Mouse (Mus musculus) lung, embryonic 15.5 days (tissue): ENCODE results near the gene I0C0044D17Rik. TPM values are rescaled to one million over a fixed set of nuclear protein-coding genes. Genes with fewer than 3 reads are reported as not detected.

Source experiments
- ATAC-seq: fragments of 200-750 bp; cut with Nextera tagmentation; 2 replicates; pipeline ENCODE4 v1.8.0; 2017; ENCODE audit warnings: moderate number of reproducible peaks, borderline replicate concordance; ENCODE audit not compliant: low FRiP score, low TSS enrichment; ENCODE audit errors: extremely low read depth
- H3K27ac ChIP-seq: fragments of 300-500 bp; sonication (generic); 2 replicates; pipeline ENCODE4 v1.5.1; 2015; ENCODE audit warnings: moderate library complexity, mild to moderate bottlenecking, inconsistent platforms
- H3K27me3 ChIP-seq: fragments of 300-500 bp; sonication (generic); 2 replicates; pipeline ENCODE4 v1.6.1; 2015; ENCODE audit warnings: inconsistent platforms
- H3K36me3 ChIP-seq: fragments of 300-500 bp; sonication (generic); 2 replicates; pipeline ENCODE4 v1.6.1; 2015; ENCODE audit warnings: inconsistent platforms
- H3K4me1 ChIP-seq: fragments of 300-500 bp; sonication (generic); 2 replicates; pipeline ENCODE4 v1.6.1; 2015; ENCODE audit warnings: inconsistent platforms
- H3K4me2 ChIP-seq: fragments of 300-500 bp; sonication (generic); 2 replicates; pipeline ENCODE4 v1.6.1; 2015; ENCODE audit warnings: inconsistent platforms, mild to moderate bottlenecking, moderate library complexity
- H3K4me3 ChIP-seq: fragments of 300-500 bp; sonication (generic); 2 replicates; pipeline ENCODE4 v1.5.1; 2015; ENCODE audit warnings: mild to moderate bottlenecking, inconsistent platforms
- H3K9ac ChIP-seq: fragments of 300-500 bp; sonication (generic); 2 replicates; pipeline ENCODE4 v1.6.1; 2015; ENCODE audit warnings: inconsistent platforms
- H3K9me3 ChIP-seq: fragments of 300-500 bp; sonication (generic); 2 replicates; pipeline ENCODE4 v1.6.1; 2016; ENCODE audit warnings: inconsistent platforms
- WGBS: fragments of 180-500 bp; shearing (Covaris S2); methylation state at CpG from one replicate; pipeline ENCODE4 v1.1.7; 2015; 5-methylcytosine and 5-hydroxymethylcytosine counted together
- polyA plus RNA-seq: library from polyadenylated mRNA; unstranded; fragments of >200 nt; fragmentation: Nextera tagmentation; extraction: Ambion mirVana; gene quantifications from 2 replicates; pipeline ENCODE4 v1.2.1, GENCODE M21; 2015

Gene I0C0044D17Rik
- polyA plus RNA-seq, 1 experiment from 2014 or later: not detected

DNA sequence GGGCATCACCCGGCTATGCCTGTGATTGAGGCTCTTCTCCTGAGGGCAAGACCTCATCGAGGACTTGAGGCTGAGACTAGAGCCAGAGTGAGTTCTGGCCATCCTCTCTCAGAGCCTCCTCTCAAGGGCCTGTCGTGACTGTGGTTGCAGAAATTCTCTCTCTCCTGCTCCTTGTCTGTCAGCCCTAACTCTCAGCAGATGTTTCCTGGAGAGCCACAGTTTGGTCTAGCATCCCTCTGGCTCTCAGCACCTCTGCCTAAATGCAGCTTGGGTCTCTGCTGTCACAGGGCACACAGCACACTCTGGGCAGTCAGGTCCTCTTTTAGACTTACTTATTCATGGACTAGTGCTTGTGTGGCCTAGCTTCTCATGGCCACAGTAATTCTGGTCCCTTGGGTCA is 1.2 kb downstream of the I0C0044D17Rik start:
- no peaks in the 10 kb centered on the region for H3K27me3 ChIP-seq
- no peak for ATAC-seq
- H3K4me2 ChIP-seq: no peak overlapping the region

DNA sequence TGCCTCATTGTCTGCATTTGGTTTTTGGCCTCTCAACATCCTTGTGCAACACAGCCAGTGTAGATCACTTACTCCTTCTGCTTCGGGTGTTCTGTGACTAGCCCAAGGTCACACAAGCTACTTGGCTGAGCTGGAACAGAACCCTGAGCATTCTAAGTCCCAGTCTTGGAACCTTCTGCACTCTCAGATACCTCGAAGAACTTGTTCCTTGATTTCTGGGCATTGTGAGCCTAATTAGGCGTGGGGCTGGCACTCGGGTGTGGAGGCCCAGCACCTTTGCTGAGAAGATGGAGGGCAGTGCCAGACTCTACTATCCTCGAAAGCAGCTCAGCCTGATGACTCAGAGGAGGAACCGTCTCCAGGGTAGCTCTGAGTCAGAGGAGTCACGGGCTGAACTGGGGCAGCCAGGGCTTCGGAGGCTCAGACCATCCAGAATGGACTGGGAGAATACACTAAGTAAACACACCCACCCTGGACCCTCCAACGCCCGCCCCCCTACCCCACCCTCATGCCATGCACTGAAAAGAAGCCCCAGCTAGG is 4.4 kb downstream of the I0C0044D17Rik start:
- Histone ChIP-seq H3K27me3 (no peaks in the 10 kb centered on the region), H3K4me1 (peaks cover 45% of the 10 kb centered on the region), H3K36me3 (no peaks in the 10 kb centered on the region), H3K9ac (no peak overlapping the region), H3K27ac (no peak overlapping the region), H3K9me3 (no peaks in the 10 kb centered on the region), H3K4me3 (no peak overlapping the region), H3K4me2 (no peak overlapping the region)
- WGBS: 74% methylated on average over 10 of the region's 10 CpGs
- ATAC-seq: no peak

More for the DNA sequence above, 1.2 kb downstream of the I0C0044D17Rik start:
- Histone ChIP-seq H3K4me1 (peaks cover 25% of the 10 kb centered on the region), H3K9ac (no peak overlapping the region), H3K27ac (no peak overlapping the region), H3K9me3 (no peaks in the 10 kb centered on the region), H3K36me3 (no peaks in the 10 kb centered on the region), H3K4me3 (no peak overlapping the region)
- WGBS: 46% methylated on average over 3 of the region's 3 CpGs

DNA sequence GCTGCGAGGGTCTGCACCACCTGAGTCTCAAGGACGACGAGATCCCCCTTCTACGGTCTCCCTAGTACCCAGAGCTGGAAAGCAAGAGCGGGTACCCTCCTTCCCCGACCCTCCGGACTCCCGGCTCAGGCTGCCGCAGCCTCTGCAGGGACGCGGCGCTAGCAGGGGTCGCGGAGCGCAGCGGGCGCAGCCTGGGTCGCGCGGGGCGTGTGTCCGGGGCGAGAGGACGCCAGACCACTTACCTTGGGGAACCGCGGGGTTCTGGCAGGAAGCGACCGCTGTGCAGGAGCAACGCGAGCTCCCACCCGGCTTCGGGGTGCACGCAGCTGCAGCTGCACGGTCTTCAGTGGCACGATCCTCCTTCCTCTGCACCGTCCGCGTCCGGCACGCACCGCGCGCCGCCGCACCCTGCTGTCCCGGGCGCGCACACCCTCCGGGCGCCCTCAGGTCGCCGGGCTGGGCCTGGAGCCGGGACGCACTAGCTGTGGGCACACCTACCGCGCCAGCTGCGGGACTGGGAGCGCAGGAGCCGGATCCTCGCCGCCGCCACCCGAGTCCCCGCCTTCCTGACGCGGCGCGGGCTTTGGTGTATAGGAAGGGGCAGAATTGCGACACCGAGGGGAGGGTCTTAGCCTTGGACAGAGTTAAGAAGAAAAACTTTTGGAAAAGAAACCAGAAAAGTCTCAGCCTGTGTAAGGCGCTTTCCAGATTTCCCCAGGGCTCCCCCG is 6.3 kb downstream of the I0C0044D17Rik start, which contains the start of gene Kank4:
Gene Kank4 (minus strand): TSS at position 354 of the 728 bp plus-strand sequence.
- peak within 1 kb of the TSS; percentile 85 for H3K4me3 ChIP-seq
- under 1% methylated on average over 60 of the region's 72 CpGs for WGBS
- H3K27ac ChIP-seq: peak within 1 kb of the TSS; percentile 85
- peak; percentile 92 for ATAC-seq
- peaks cover 41% of the 10 kb centered on the region for H3K4me1 ChIP-seq
- H3K27me3 ChIP-seq: no peaks in the 10 kb centered on the region
- H3K9me3 ChIP-seq: no peaks in the 10 kb centered on the region
- H3K36me3 ChIP-seq: no peaks in the 10 kb centered on the region
- H3K9ac ChIP-seq: peak within 1 kb of the TSS; percentile 81
- H3K4me2 ChIP-seq: peak within 1 kb of the TSS; percentile 83

DNA sequence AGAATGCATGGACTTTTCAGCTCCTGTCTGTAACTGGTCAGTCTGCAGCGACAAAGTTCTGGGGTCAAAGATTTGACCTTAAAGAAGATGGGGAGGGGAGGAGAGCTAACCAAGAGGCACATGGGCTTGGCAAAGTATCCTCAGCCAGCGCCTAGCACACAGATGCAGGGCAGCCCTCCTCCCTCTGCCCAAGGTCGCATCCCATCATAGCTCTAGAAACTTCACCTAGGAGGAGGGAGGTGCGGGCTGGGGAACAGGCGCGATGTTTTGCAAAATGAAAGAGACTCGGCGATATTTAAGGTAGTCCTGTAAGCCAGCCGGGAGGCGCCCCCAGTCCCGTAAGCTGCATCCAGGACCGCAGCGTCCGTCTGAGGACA is 6.8 kb downstream of the I0C0044D17Rik start:
- Histone ChIP-seq H3K4me2 (peak overlapping the region; percentile 83), H3K4me1 (peaks cover 45% of the 10 kb centered on the region), H3K27ac (peak overlapping the region; percentile 85), H3K27me3 (no peaks in the 10 kb centered on the region), H3K4me3 (peak overlapping the region; percentile 85), H3K9ac (peak overlapping the region; percentile 81), H3K9me3 (no peaks in the 10 kb centered on the region), H3K36me3 (no peaks in the 10 kb centered on the region)
- no peak for ATAC-seq
- 2% methylated on average over 14 of the region's 14 CpGs for WGBS

DNA sequence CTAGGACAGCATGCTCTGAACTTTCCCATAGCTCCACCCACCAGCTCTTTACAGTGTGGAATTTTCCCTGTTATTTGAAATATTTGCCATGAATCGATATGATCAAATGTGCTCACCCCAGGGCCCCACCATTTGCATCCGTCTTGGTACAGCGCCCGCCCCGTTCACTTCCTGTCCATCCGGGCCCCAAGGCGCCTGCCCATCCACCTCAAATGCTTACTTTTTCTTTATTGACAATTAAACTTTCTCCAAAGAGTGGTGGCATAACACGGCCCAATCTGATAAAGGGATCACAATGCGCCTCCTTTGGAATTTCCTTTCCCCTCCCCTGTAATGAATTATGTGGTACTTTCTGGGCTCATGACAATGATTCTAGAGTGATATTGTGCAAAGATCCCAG is 17.3 kb downstream of the I0C0044D17Rik start:
- WGBS: 40% methylated on average over 9 of the region's 9 CpGs
- no peak overlapping the region for H3K4me2 ChIP-seq
- no peaks in the 10 kb centered on the region; the same call in 1 of the 2 replicates for H3K36me3 ChIP-seq
- H3K4me1 ChIP-seq: peaks cover 50% of the 10 kb centered on the region
- ATAC-seq: no peak
- no peak overlapping the region for H3K4me3 ChIP-seq
- no peaks in the 10 kb centered on the region for H3K9me3 ChIP-seq
- no peak overlapping the region for H3K9ac ChIP-seq
- no peaks in the 10 kb centered on the region for H3K27me3 ChIP-seq
- H3K27ac ChIP-seq: peak overlapping the region; percentile 62; the same call in 1 of the 2 replicates

DNA sequence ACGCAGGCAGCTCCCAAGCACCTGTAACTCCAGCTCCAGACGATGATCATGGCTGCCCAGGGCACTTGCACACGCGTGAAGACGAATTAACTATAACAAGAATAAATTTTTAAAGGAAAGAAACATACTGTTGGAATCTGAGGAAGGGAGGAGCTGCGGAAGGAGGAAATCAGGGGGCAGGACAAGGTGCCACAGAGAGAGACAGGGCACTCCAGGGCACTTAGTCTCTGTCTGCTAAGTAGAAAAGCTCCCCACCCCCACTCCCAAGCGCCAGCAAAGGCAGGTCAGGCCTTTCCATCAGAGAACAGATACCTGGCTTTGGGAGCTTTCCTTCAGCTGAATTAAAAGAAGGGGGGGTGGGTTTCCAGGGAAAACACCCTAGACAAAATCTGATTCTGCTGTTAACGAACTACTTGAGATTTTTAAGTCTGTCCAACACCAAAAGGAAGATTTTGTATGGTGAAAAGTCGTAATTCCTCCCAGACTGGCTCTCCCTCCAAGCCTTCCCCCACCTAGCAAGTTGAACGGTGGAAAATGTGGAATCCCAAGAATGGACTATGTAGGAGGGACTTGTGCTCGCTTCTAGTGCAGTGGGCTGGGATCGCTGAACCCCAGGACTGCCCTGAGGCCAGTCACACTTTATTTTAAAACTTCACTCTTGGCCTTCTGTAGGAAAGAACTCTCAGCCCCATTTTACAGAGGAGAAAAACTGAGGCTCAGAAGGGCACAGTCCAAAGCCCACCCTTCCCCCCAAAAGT is 18.2 kb downstream of the I0C0044D17Rik start:
- H3K27me3 ChIP-seq: no peaks in the 10 kb centered on the region
- H3K9me3 ChIP-seq: no peaks in the 10 kb centered on the region
- no peak overlapping the region for H3K4me2 ChIP-seq
- H3K4me1 ChIP-seq: peaks cover 50% of the 10 kb centered on the region
- H3K4me3 ChIP-seq: no peak overlapping the region
- peak overlapping the region; percentile 62 for H3K27ac ChIP-seq
- no peaks in the 10 kb centered on the region; the same call in 1 of the 2 replicates for H3K36me3 ChIP-seq
- no peak overlapping the region for H3K9ac ChIP-seq
- ATAC-seq: no peak
- WGBS: 44% methylated on average over 12 of the region's 12 CpGs

DNA sequence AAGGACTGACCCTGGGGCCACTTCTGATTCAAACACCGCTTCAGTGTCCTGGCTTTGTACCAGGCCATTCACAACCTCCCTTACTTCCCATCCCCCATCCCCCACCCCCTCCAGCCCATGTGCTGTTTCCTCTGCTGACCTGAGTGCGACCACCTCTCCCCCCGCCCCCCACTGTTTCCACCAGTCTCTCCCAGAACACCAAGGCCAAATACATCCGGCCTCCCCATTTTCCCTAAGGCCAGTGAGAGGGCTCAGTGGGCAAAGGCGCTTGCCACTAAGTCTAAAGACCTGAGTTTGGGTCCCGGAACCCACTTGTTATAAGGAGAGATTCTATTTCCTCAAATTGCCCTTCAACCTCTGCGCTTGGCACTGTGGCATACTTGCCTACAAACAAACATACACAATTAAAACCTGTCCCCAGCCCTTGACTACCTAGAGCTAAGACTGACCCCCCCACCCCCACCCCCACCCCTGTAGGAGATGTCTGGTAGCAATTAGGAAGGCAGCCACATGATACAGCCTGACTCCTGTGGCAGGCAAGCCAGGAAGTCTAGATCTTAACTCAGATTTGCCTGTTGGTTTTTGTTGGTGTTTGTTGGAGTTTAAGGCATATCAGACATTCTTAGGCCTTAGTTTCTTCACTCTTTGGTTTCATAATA is 19.0 kb downstream of the I0C0044D17Rik start:
- no peak for ATAC-seq
- 82% methylated on average over 7 of the region's 7 CpGs for WGBS
- H3K9ac ChIP-seq: no peak overlapping the region
- H3K27ac ChIP-seq: peak overlapping the region; percentile 62
- H3K9me3 ChIP-seq: no peaks in the 10 kb centered on the region
- no peaks in the 10 kb centered on the region; the same call in 1 of the 2 replicates for H3K36me3 ChIP-seq
- H3K4me2 ChIP-seq: no peak overlapping the region
- H3K4me3 ChIP-seq: no peak overlapping the region
- peaks cover 55% of the 10 kb centered on the region for H3K4me1 ChIP-seq
- no peaks in the 10 kb centered on the region for H3K27me3 ChIP-seq

DNA sequence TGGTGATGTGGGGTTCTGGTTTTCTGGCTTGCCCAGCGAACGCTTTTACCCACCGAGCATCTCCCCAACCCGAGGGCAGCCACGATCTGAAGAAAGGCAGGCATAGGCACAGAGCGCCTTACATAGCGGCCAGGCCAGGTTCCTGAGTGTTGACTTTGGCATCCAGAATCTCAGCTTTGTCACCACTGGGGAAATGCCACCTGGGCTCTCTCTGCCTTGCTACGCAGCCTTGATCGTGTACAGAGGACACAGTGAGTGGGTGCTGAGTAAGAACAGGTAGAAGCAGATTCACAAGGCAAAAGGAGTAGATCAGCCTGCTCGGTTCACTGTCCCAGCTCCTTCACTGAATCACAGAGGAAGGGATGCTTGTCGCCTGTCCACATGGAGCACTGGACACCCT is 21.9 kb downstream of the I0C0044D17Rik start:
- H3K27ac ChIP-seq: peak overlapping the region; percentile 71
- no peak for ATAC-seq
- H3K9ac ChIP-seq: no peak overlapping the region
- no peaks in the 10 kb centered on the region for H3K9me3 ChIP-seq
- no peak overlapping the region for H3K4me3 ChIP-seq
- H3K4me2 ChIP-seq: no peak overlapping the region
- 73% methylated on average over 11 of the region's 11 CpGs for WGBS
- H3K36me3 ChIP-seq: no peaks in the 10 kb centered on the region
- H3K27me3 ChIP-seq: no peaks in the 10 kb centered on the region
- peaks cover 62% of the 10 kb centered on the region for H3K4me1 ChIP-seq

DNA sequence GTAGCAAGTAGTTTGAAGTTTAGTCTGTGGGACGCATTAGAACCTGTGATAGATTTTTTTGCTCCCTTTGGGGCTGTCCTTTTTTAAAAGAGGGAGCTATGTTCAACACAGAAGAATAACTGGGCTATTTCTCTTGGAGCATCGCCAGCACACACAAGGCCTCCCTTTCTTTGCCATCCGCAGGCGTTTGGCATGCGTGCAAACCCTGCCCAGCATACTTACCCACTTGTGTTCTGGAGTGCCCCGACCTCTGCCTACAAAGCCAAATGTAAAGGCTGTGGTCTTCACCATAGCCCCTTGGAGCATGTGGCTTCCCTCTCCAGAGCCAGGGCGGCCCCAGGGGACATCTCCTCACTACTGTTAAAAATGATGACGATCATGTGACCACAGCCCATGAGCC is 22.8 kb downstream of the I0C0044D17Rik start:
- 0 out of 2 replicates have a peak, but pooled peaks have one; percentile 4 for ATAC-seq
- WGBS: 60% methylated on average over 8 of the region's 8 CpGs

DNA sequence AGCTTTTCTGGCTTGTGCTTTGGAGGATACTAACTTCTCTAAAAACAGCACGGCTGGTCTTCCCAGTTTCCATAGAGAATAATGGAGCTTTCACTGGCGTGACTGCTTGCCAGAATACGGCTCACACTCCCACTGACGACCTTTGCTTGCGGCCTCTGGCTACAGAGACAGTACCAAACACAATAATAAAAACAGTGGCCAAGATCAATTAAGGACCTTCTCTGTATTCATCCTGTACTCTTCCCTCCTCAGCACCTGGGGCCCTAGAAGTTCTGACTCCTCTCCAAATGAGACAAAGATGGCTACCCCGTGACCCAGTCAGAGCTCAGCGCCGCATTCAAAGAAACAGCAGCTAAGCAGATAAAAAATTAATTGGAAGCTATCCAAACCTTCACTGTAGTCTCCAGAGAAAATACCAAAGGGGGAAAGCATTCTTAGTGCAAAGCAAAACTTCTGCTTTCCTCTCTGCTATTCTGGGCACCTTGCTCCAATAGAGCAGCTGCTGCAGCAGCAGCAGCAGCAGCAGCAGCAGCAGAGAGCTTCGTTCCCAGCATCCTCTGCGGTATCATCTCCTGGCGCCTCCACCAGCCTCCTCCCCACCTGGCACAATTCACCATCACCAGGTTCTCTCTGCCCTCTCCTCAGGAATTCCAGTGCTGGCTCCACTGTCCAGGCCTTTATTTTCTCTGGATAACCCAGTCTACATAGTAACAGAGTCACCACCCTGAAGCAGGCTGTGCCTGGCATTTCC is 26.9 kb downstream of the I0C0044D17Rik start:
- Histone ChIP-seq H3K4me3 (no peak overlapping the region), H3K27me3 (no peaks in the 10 kb centered on the region), H3K9me3 (no peaks in the 10 kb centered on the region), H3K36me3 (no peaks in the 10 kb centered on the region), H3K4me2 (peak overlapping the region; percentile 24), H3K9ac (no peak overlapping the region), H3K27ac (peak overlapping the region; percentile 82), H3K4me1 (peaks cover 57% of the 10 kb centered on the region)
- ATAC-seq: peak; percentile 39; the same call in 1 of the 2 replicates
- WGBS: 38% methylated on average over 11 of the region's 11 CpGs

More for the DNA sequence above, 22.8 kb downstream of the I0C0044D17Rik start:
- H3K4me3 ChIP-seq: no peak overlapping the region
- peak overlapping the region; percentile 71 for H3K27ac ChIP-seq
- no peaks in the 10 kb centered on the region for H3K27me3 ChIP-seq
- H3K4me2 ChIP-seq: no peak overlapping the region
- H3K9ac ChIP-seq: no peak overlapping the region
- peaks cover 62% of the 10 kb centered on the region for H3K4me1 ChIP-seq
- no peaks in the 10 kb centered on the region for H3K9me3 ChIP-seq
- H3K36me3 ChIP-seq: no peaks in the 10 kb centered on the region

DNA sequence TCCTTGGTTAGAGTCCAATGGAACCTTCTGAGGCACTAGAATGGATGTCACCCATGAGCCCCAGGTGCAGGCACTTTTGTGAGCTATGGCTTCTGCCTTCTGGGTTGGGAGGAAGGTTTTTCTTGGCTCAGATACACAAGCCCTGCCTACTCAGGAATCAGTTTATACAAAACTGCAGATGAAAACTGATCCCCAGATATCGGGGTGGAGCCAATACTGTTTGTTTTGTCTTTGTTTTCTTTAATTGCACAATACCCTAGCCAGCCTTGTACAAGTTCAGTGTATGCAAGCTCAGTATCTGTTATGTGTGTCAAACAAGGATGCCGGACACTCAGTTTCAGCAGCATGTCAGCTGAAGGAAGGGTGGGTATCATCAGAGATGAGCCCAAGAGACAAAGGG is 28.4 kb downstream of the I0C0044D17Rik start:
- Histone ChIP-seq H3K27me3 (no peaks in the 10 kb centered on the region), H3K9me3 (no peaks in the 10 kb centered on the region), H3K4me1 (peaks cover 51% of the 10 kb centered on the region), H3K4me3 (no peak overlapping the region), H3K9ac (no peak overlapping the region), H3K4me2 (no peak overlapping the region), H3K36me3 (no peaks in the 10 kb centered on the region), H3K27ac (no peak overlapping the region; the same call in 1 of the 2 replicates)
- ATAC-seq: no peak; the same call in 1 of the 2 replicates
- WGBS: 51% methylated on average over 2 of the region's 2 CpGs
